Mouse (Mus musculus): ENCODE results near the gene Inka1. TPM values are rescaled to one million over a fixed set of nuclear protein-coding genes. Genes with fewer than 3 reads are reported as not detected.

Gene Inka1
- total RNA-seq (2023): not detected

DNA sequence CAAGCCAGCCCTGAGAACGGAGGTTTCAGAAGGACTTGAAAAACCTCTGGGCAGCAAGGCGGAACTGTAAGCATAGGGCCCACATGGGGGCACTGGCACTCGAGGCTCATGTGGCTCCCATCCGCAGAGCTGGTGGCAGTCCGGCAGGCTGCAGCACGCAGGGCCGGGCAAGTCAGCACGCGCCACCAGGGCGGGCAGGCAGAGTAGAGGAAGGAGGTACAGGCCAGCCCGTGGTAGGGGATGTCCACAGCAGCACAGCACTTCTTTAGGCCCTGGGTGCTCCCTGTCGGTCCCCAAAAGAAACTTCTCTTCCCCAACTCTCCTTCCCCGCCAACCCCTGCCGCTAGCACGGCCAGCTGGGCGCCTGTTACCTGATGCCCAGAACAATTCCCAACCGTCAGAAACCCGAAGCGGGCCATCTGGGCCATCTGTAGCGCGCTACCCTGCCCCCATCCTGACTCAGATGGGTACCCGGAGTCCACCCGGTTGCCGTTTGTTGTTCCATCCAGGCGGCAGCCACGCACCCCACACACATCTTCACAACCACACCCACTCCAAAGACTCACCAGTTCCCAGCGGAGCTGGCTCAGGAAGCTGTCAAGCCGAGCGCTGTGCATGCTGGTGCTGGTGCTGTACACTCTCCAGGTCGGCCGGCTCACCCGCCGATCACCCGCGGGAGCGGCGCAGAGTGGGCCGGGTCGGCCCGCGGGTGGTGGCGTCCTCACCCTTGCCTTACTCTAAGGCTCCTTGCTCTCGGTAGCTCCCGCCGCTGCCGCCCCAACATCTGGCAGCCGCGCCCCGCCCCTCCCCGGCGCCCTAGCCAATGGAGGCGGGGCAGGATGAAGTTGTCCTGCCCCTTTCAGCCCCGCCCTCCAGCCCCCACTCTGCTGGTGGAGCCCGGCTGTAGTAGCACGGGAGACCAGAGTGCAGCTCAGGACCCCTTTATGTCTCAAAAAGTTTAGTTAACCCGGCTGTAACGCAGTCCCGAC lies at the start of gene Inka1:
Gene Inka1 (minus strand): TSS at position 749 of the 989 bp plus-strand sequence.

DNA sequence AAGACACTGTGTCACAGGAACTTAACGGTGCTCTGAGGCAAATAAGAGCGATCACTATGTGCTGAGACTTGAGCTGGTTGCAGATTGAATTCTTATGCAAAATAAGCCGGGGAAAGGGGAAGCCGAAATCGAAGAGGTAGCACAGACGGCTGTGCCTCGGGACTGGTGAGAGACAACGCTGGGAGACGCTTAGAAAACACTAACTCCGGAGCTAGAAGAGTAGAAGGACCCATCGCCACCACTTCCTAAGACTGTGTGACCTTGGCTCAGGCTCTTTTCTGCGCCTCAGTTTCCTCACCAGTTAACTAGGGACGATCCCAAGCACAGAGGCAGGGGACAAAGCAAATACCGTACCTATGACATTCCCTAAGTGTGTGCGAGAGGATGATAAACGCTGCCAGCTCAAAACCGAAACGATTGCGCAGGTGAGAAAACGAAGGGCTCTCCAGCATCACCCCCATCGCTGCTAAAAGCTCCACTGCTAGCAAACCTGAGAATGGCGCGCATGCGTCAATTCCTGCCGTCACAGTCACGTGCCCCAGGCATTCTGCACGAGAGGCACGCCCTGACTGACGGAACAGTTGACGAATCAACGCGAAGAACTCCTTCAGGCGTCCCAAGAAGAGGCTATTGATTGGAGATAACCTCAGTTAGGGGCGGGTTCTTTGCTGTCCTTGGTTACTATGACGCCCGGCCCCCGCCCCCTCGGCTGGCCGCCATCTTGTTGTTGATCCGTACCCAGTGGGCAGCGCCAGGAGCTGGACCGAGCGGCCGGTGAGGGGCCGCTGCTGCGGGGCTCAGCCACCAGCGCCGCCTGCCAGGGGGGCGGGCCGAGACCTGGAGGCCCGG lies 16.5 kb upstream of the Inka1 start, which contains the start of gene Ip6k1:
Gene Ip6k1 (plus strand): TSS at position 580 of the 849 bp plus-strand sequence.

GRCm38 (mm10) chr9:107996049-107996448 lies 10.4 kb upstream of the Inka1 start, which contains the start of gene Gm20662:
Gene Gm20662 (plus strand): TSS chr9:107996349.

DNA sequence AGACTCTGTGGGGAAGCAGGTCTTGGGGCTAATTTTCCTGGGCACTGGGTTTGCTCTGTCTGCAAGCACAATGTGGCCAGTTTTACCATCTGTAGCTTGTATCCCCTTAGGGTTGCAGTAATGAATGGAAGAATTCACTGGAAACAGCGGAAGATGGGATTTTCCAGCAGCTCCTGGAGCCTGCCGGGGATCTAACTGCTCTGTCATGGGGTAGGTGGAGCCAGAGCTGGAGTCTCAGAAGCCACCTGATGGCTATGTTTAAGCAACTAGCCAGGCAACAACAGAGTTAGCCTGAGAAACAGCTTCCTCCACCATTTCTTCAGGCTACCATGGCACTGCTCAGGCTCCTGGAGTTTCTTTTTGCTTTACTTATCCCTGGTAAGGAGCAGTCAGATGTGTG lies 6.5 kb upstream of the Inka1 start, which contains the start of gene Cdhr4:
Gene Cdhr4 (plus strand): TSS at position 301 of the 400 bp plus-strand sequence.

GRCm38 (mm10) chr9:107982681-107983346 lies 2.9 kb downstream of the Inka1 start, which contains the start of gene Gm20661:
Gene Gm20661 (plus strand): TSS chr9:107983058.

DNA sequence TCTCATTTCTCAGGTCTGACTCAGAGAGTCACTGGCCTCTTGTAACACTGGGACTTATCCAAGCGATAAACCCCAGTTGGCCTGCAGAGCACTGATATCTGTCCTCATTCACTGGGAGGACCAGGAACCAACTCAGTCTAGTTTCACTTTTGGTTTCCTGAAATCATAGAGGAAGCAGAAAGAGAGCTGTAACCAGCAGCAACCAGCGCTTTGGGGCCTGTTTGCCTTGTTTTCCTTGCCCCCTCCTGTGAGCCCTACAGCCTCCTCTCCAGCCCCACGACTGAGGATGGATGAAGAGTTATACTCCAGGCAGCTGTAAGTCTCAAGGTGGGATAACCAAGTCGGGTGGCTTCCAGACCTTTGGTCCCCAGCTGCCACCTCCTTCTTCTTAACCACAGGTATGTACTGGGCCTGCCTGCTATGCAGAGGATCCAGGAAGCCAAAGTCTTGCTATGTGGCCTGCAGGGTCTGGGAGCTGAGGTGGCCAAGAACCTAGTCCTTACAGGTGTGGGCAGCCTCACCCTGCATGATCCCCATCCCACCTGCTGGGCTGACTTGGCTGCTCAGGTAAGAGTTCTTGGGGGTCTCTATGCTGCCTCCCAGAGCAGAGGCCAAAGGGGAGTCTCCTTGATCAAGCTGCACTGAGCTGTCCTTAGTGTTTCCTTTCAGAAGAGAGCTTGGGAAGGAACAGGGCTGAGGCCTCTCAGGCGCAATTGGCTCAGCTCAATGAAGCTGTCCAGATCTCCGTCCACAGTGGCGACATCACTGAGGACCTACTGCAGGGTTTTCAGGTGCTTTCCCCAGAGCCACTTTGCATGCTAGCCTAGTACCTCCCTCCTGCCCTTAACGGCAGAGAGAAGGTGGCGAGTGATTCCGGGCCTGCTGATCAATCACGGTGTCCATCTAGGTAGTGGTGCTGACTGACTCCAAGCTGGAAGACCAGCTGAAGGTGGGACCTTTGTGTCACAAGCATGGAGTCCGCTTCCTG lies 10.0 kb downstream of the Inka1 start, which contains the start of gene Uba7:
Gene Uba7 (plus strand): TSS at position 107 of the 988 bp plus-strand sequence.

DNA sequence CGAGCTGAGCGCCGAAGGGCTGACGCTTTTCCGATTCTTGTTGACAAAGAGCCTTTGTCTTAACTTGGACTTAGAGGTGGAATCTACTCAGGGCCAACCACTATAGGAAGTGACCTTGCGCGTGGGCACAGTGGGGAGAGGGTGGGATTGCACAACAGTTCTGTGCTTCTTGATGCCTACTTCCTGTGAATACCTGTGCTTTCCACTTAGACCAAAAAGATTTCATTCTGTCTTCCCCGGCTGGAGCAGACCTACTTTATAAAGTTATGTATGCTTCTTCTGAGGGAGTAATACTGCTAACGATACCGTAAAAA lies 35.8 kb downstream of the Inka1 start, which contains the start of gene Traip:
Gene Traip (plus strand): TSS at position 215 of the 314 bp plus-strand sequence.

DNA sequence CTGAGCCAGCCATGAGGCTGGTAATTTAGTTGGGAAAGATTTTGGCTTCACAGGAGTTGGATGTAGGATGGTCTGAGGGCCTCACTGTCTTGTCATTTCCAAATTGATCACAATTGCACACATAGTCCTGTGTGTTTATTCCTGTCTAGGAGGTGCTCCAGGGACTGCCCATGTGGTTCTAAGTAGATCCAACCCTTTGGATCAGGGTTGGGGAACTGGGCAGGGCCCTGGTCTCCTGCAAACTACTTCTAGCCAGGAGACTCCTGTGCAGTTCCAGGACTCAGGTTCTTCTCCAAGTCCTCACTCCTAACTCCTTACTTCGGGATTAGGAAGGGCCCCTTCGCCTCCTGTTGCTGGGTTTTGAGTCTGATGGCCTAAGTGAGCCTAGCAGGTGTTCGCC lies 50.3 kb downstream of the Inka1 start, which contains the start of gene Camkv:
Gene Camkv (plus strand): TSS at position 301 of the 400 bp plus-strand sequence.

Other genes with a start within 250 kb of the Inka1 start
- gene Rbm5, start 214.9 kb downstream of the Inka1 start, total RNA-seq (2023): 249 TPM
- gene Rbm6, start 112.6 kb downstream of the Inka1 start, total RNA-seq (2023): 149 TPM
- 14.0 TPM for gene Mon1a, start 97.7 kb downstream of the Inka1 start, total RNA-seq (2023)
- not detected for gene Mst1r, start 79.0 kb downstream of the Inka1 start, total RNA-seq (2023)
- not detected for gene Actl11, start 57.4 kb downstream of the Inka1 start, total RNA-seq (2023)
- not detected for gene Camkv, start 50.2 kb downstream of the Inka1 start, total RNA-seq (2023)
- gene Traip, start 35.7 kb downstream of the Inka1 start, total RNA-seq (2023): 7.0 TPM
- 171 TPM for gene Uba7, start 10.4 kb downstream of the Inka1 start, total RNA-seq (2023)
- 1.1 TPM for gene Gm20661, start 2.8 kb downstream of the Inka1 start, total RNA-seq (2023)
- gene Cdhr4, start 6.6 kb upstream of the Inka1 start, total RNA-seq (2023): 2.6 TPM
- gene Gm20662, start 10.5 kb upstream of the Inka1 start, total RNA-seq (2023): 7.3 TPM
- 133 TPM for gene Ip6k1, start 16.6 kb upstream of the Inka1 start, total RNA-seq (2023)
- gene Gmppb, start 63.4 kb upstream of the Inka1 start, total RNA-seq (2023): 23.7 TPM
- gene Amigo3, start 67.3 kb upstream of the Inka1 start, total RNA-seq (2023): 5.9 TPM
- 0.26 TPM for gene Mst1, start 94.6 kb upstream of the Inka1 start, total RNA-seq (2023)
- 172 TPM for gene Rnf123, start 97.5 kb upstream of the Inka1 start, total RNA-seq (2023)
- 121 TPM for gene Apeh, start 108.7 kb upstream of the Inka1 start, total RNA-seq (2023)
- 0.50 TPM for gene Bsn, start 204.5 kb upstream of the Inka1 start, total RNA-seq (2023)

All from CD4-positive naive resting alpha-beta T cell, adult 76 days (primary cell).